Mouse (Mus musculus): Measurements from ENCODE around the gene Igf1r. TPM values are rescaled to one million over a fixed set of nuclear protein-coding genes. Genes with fewer than 3 reads are reported as not detected.

Igf1r gene
- total RNA-seq (2014; fragmentation: Nextera tagmentation) (9.1 and 10.9 TPM in 2 replicates), total RNA-seq (2017) (6.1 TPM in 2 replicates), polyA plus RNA-seq (2012) (3.0 and 4.3 TPM in 2 replicates)

GRCm38 (mm10) chr7:67952777-67953700, at the start of gene Igf1r:
Gene Igf1r (plus strand): TSS chr7:67952827.
- DNase-seq (ENCODE audit: low spot score) (no peak), ATAC-seq (ENCODE audit: extremely low read depth, insufficient number of reproducible peaks, low FRiP score, poor library complexity, severe bottlenecking) (no peak)
- Histone ChIP-seq H3K4me3 (ENCODE audit: low read depth, low read length) (no peak within 1 kb of the TSS), H3K4me1 (ENCODE audit: insufficient read depth, low read depth, low read length) (no peaks in the 10 kb centered on the region), H3K27me3 (ENCODE audit: insufficient read depth, low read length) (no peaks in the 10 kb centered on the region), H3K36me3 (replicated peaks) (no peaks in the 10 kb centered on the region), H3K9me3 (replicated peaks) (peaks cover 46% of the 10 kb centered on the region)
- no peak for TF ChIP-seq POLR2AphosphoS5 (IDR thresholded peaks at IDR 0.05; ENCODE audit: insufficient replicate concordance, low read depth, low read length)
- no peak for TF ChIP-seq CTCF (IDR thresholded peaks at IDR 0.05; ENCODE audit: low read depth, low read length)
- TF ChIP-seq GATA1 (IDR thresholded peaks at IDR 0.05; ENCODE audit: borderline replicate concordance, low read length) = no peak

DNA sequence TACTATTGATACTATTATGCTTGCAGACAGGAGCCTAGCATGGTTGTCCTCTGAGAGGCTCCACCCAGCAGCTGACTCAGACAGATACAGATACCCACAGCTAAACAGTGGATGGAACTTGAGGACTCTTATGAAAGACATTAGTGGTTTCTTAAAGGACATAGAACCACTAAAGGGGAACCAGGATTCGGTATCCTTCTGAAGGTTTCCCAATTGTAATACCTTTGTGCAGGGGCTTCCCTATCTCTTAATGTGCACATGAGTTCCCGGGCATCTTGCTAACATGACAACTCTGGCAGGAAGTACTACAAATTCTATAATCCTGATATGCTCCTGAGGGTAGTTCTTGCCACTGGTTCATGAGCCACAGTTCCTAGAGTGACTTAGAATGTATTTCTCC, 46.3 kb upstream of the Igf1r start:
- no peak for ATAC-seq (ENCODE audit: extremely low read depth, insufficient number of reproducible peaks, low FRiP score, poor library complexity, severe bottlenecking)
- Histone ChIP-seq H3K27me3 (ENCODE audit: insufficient read depth, low read length) (no peaks in the 10 kb centered on the region), H3K4me1 (ENCODE audit: insufficient read depth, low read depth, low read length) (no peaks in the 10 kb centered on the region), H3K36me3 (replicated peaks) (no peaks in the 10 kb centered on the region), H3K4me3 (ENCODE audit: low read depth, low read length) (no peak overlapping the region), H3K9me3 (replicated peaks) (peaks cover 8% of the 10 kb centered on the region)
- no peak for TF ChIP-seq TAL1 (conservative IDR thresholded peaks at IDR 0.05; ENCODE audit: low read depth, low read length)
- no peak for TF ChIP-seq GATA2 (IDR thresholded peaks at IDR 0.05; ENCODE audit: borderline replicate concordance, low read depth, low read length)
- TF ChIP-seq CTCF (IDR thresholded peaks at IDR 0.05; ENCODE audit: low read depth, low read length) = no peak
- TF ChIP-seq GATA1 (IDR thresholded peaks at IDR 0.05; ENCODE audit: borderline replicate concordance, low read length) = no peak
- no peak for TF ChIP-seq POLR2AphosphoS5 (IDR thresholded peaks at IDR 0.05; ENCODE audit: insufficient replicate concordance, low read depth, low read length)
- DNase-seq (ENCODE audit: low spot score) = no peak

- Histone ChIP-seq H3K36me3 (replicated peaks) (no peaks in the 10 kb centered on the region), H3K9me3 (replicated peaks) (peaks cover 8% of the 10 kb centered on the region), H3K4me3 (ENCODE audit: low read depth, low read length) (no peak overlapping the region), H3K4me1 (ENCODE audit: insufficient read depth, low read depth, low read length) (no peaks in the 10 kb centered on the region), H3K27me3 (ENCODE audit: insufficient read depth, low read length) (no peaks in the 10 kb centered on the region)
- TF ChIP-seq TAL1 (conservative IDR thresholded peaks at IDR 0.05; ENCODE audit: low read depth, low read length) (no peak), POLR2AphosphoS5 (IDR thresholded peaks at IDR 0.05; ENCODE audit: insufficient replicate concordance, low read depth, low read length) (no peak), GATA1 (IDR thresholded peaks at IDR 0.05; ENCODE audit: borderline replicate concordance, low read length) (no peak), GATA2 (IDR thresholded peaks at IDR 0.05; ENCODE audit: borderline replicate concordance, low read depth, low read length) (no peak), CTCF (IDR thresholded peaks at IDR 0.05; ENCODE audit: low read depth, low read length) (no peak)
- ATAC-seq (ENCODE audit: extremely low read depth, insufficient number of reproducible peaks, low FRiP score, poor library complexity, severe bottlenecking) (no peak), DNase-seq (ENCODE audit: low spot score) (no peak)
Measured at GRCm38 (mm10) chr7:67907786-67908400, 44.7 kb upstream of the Igf1r start.

- Histone ChIP-seq H3K4me1 (ENCODE audit: insufficient read depth, low read depth, low read length) (no peaks in the 10 kb centered on the region), H3K9me3 (replicated peaks) (peaks cover 5% of the 10 kb centered on the region; the same call in 1 of the 2 replicates), H3K27me3 (ENCODE audit: insufficient read depth, low read length) (no peaks in the 10 kb centered on the region), H3K4me3 (ENCODE audit: low read depth, low read length) (no peak overlapping the region), H3K36me3 (replicated peaks) (no peaks in the 10 kb centered on the region)
- no peak for DNase-seq (ENCODE audit: low spot score)
- no peak for ATAC-seq (ENCODE audit: extremely low read depth, insufficient number of reproducible peaks, low FRiP score, poor library complexity, severe bottlenecking)
- no peak for TF ChIP-seq TAL1 (conservative IDR thresholded peaks at IDR 0.05; ENCODE audit: low read depth, low read length)
- no peak for TF ChIP-seq GATA2 (IDR thresholded peaks at IDR 0.05; ENCODE audit: borderline replicate concordance, low read depth, low read length)
- TF ChIP-seq GATA1 (IDR thresholded peaks at IDR 0.05; ENCODE audit: borderline replicate concordance, low read length) = no peak
- TF ChIP-seq POLR2AphosphoS5 (IDR thresholded peaks at IDR 0.05; ENCODE audit: insufficient replicate concordance, low read depth, low read length) = no peak
- no peak for TF ChIP-seq CTCF (IDR thresholded peaks at IDR 0.05; ENCODE audit: low read depth, low read length)
Measured at GRCm38 (mm10) chr7:67910528-67910927, 42.1 kb upstream of the Igf1r start.

DNA sequence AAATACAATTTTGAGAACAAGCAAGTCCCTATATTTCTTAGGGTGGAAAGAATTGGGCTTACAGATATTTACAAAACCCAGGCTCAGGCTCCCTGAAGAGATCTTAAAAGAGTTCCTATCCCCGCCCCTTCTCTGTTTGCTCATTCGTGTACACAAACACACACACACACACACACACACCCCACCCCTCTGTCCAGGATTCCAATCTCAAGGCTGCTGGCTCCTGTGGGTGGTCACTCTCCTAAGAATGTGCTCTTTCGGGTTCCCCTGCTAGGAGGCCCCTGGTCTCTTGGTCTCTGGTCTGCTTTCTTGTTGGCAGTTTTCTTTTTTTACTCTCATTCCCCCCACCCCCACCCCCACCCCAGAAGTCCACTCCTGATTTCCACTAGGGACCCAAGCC, 41.7 kb upstream of the Igf1r start:
- DNase-seq (ENCODE audit: low spot score) (no peak), ATAC-seq (ENCODE audit: extremely low read depth, insufficient number of reproducible peaks, low FRiP score, poor library complexity, severe bottlenecking) (no peak)
- H3K9me3 ChIP-seq (replicated peaks) = peaks cover 5% of the 10 kb centered on the region; the same call in 1 of the 2 replicates
- H3K36me3 ChIP-seq (replicated peaks) = no peaks in the 10 kb centered on the region
- no peaks in the 10 kb centered on the region for H3K27me3 ChIP-seq (ENCODE audit: insufficient read depth, low read length)
- no peak overlapping the region for H3K4me3 ChIP-seq (ENCODE audit: low read depth, low read length)
- TF ChIP-seq GATA2 (IDR thresholded peaks at IDR 0.05; ENCODE audit: borderline replicate concordance, low read depth, low read length) (no peak), TAL1 (conservative IDR thresholded peaks at IDR 0.05; ENCODE audit: low read depth, low read length) (no peak), CTCF (IDR thresholded peaks at IDR 0.05; ENCODE audit: low read depth, low read length) (no peak)
- H3K4me1 ChIP-seq (ENCODE audit: insufficient read depth, low read depth, low read length) = no peaks in the 10 kb centered on the region

DNA sequence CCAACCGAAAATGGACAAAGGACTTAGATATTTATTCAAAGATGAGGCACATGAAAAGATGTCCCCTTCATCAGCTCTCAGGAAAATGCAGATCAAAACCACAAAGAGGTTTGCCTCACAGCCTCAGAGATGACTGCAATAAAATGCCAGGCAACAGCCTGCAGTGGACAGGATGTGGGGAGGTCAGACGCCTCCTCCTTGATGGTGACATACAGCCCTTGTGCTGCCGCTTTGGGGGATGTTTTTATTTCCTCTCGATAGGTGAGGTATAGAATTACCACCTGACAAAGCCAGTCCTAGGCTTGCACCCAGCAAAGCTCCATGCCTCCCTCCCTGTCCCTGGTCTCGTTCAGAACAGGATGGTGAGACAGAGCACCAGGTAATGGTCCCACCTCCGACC, 40.8 kb upstream of the Igf1r start:
- H3K4me1 ChIP-seq (ENCODE audit: insufficient read depth, low read depth, low read length) = no peaks in the 10 kb centered on the region
- no peak for TF ChIP-seq TAL1 (conservative IDR thresholded peaks at IDR 0.05; ENCODE audit: low read depth, low read length)
- no peak for TF ChIP-seq GATA1 (IDR thresholded peaks at IDR 0.05; ENCODE audit: borderline replicate concordance, low read length)
- TF ChIP-seq CTCF (IDR thresholded peaks at IDR 0.05; ENCODE audit: low read depth, low read length) = no peak
- TF ChIP-seq POLR2AphosphoS5 (IDR thresholded peaks at IDR 0.05; ENCODE audit: insufficient replicate concordance, low read depth, low read length) = no peak
- H3K27me3 ChIP-seq (ENCODE audit: insufficient read depth, low read length) = no peaks in the 10 kb centered on the region
- H3K9me3 ChIP-seq (replicated peaks) = peaks cover 5% of the 10 kb centered on the region; the same call in 1 of the 2 replicates
- H3K4me3 ChIP-seq (ENCODE audit: low read depth, low read length) = no peak overlapping the region
- ATAC-seq (ENCODE audit: extremely low read depth, insufficient number of reproducible peaks, low FRiP score, poor library complexity, severe bottlenecking) (no peak), DNase-seq (ENCODE audit: low spot score) (no peak)
- H3K36me3 ChIP-seq (replicated peaks) = no peaks in the 10 kb centered on the region
